Mouse (Mus musculus): ENCODE measurements around the gene Gm20897.
"Not testable (repeated sequence)": the region's sequence is repeated elsewhere in the genome, so short reads cannot be mapped to it uniquely, and the experiment has no call there.

The Gm20897 gene

GRCm38 (mm10) chrY:38502138-38502537, at the start of gene Gm20897:
Gene Gm20897 (minus strand): TSS chrY:38502238.
- DNase-seq (ENCODE audit: low read depth), result not testable (repeated sequence)

Measured in fibroblast of lung, adult 2 months (primary cell).